Mouse (Mus musculus): ENCODE data around the gene Apba2.

Gene Apba2

DNA sequence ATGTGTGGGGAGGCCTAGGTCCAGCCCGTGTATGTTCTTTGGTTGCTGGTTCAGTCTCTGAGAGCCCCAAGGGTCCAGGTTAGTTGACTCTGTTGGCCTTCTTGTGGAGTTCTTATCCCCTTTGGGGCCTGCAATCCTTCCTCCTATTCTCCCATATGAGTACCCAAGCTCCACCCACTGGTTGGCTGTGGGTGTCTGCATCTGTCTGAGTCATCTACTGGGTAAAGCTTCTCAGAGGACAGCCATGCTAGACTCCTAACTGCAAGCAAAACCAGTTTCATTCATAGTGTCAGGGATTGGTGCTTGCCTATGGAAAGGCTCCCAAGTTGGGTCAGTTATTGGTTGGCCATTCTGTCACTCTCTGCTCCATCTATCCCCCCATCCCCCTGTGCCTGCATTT lies 29.8 kb downstream of the Apba2 start:
- DNase-seq (ENCODE audit: low spot score): no peak

- no peak for DNase-seq (ENCODE audit: low spot score)
Measured at GRCm38 (mm10) chr7:64533374-64533773, 31.9 kb downstream of the Apba2 start.

GRCm38 (mm10) chr7:64535269-64535668 lies 33.8 kb downstream of the Apba2 start:
- no peak for DNase-seq (ENCODE audit: low spot score)

GRCm38 (mm10) chr7:64539450-64540148 lies 38.1 kb downstream of the Apba2 start:
- DNase-seq (ENCODE audit: low spot score): no peak

DNA sequence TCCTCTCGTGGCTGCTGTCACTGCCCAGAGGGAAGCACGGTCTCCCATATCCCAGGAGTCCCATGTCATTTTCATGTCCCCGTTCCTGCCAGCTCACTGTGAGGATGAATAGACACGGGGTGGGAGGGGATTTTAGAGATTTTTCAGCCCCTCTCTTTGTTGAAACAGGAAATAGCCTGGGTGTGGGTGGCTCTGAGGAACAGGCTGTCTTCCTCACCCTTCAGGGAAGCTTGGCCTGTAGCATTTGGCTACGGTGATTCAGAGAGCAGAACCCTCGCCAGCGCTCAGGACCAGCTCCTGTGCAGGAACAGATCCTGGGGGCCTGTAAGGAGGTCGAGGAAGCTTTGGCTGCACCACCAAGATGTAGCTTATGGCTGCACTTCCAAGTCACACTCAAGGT lies 45.3 kb downstream of the Apba2 start:
- no peak for DNase-seq (ENCODE audit: low spot score)

GRCm38 (mm10) chr7:64550856-64551255 lies 49.4 kb downstream of the Apba2 start:
- no peak for DNase-seq (ENCODE audit: low spot score)

GRCm38 (mm10) chr7:64552523-64553190 lies 51.2 kb downstream of the Apba2 start:
- DNase-seq (ENCODE audit: low spot score): no peak

DNA sequence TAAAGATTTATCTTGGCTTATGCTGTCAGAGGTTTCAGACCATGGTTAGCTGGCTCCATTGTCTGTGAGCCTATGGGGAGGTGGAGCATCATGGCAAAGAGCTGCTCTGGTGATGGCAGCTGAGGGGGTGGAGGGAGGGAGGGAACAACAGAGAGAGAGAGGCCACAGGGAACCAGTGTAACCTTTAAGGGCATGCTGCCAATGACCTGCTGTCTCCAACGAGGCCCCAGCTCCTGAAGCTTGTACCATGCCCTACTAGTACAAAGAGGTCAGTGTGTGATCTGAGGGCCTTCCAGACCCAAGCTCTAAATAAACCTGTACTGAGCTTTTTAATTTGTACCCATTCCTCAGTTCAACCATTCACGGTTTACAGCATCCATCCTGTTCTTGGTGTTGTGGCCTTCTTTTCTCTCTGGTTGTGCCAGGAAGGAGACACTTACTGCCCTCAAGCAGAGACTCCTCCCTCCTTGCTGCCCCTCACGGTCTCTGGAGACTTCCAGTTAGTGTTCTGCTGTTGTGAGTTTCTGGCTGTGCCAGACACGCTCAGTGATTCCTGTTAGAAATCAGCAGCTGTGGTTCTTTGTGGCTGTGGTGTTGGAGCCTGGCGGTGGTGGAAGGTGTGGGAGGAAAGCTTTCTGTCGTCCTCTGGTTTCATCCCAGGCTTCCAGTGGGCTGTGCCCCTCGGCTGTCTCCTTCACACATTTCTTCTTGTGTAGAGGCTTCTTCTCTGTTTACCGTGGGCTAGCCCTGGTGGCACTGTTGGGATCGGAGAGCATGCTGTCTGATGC lies 60.4 kb downstream of the Apba2 start:
- no peak for DNase-seq (ENCODE audit: low spot score)

DNA sequence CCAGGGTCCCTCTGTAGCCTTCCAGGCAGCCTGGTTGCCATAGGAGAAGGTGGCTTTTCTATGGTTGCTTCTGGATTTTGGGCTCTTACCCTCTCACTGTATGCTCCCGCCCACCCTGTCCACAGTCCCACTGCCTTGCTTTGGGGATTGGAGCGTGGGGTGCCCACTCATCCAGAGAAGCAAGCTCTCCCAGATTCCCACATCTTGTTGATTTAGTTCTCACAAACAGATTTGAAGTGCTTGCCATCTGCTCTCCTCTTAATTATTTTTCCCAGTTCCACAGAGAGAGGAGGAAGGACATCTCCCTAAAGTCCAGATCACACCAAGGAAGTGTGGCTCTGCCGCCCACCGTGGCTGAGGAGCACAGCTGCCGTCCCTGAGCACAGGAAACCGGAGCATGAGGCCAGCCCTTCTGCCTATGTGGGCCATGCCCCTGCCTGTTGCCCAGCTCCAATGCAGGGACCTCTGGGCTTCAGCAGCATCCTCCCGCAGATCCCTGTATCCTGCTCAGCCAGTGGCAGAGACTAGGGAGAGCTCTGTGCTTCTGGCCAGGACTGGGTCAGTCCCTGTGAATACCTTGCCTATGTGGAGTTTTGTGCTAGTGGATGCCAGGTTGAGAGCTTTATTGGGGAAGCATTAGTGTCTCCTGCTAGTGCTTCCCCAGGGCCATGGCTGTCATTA lies 63.5 kb downstream of the Apba2 start:
- DNase-seq (ENCODE audit: low spot score): no peak

GRCm38 (mm10) chr7:64566371-64567243 lies 65.1 kb downstream of the Apba2 start:
- no peak for DNase-seq (ENCODE audit: low spot score)

- no peak for DNase-seq (ENCODE audit: low spot score)
Measured at GRCm38 (mm10) chr7:64568722-64569121, 67.2 kb downstream of the Apba2 start.

DNA sequence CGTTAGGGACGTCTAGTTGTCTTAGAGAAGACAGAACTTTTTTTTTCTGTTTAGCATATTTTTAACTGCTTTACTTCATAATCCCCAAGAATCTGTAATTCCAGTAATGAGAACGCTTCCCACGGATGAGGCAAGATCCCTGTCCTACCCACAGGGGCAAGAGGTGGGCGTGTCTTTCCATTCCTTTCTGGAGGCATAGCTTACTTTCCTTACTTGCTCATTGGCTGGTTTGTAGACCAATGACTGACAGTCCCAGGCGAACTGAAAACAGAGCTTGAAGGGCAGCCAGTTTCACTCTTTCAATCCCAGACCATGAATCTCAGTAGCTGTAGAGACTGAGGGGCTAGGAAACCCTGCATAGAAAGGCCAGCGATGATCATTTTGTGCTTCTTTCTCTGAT lies 68.2 kb downstream of the Apba2 start:
- no peak for DNase-seq (ENCODE audit: low spot score)

- DNase-seq (ENCODE audit: low spot score): no peak
Measured at GRCm38 (mm10) chr7:64570914-64571313, 69.4 kb downstream of the Apba2 start.

GRCm38 (mm10) chr7:64574144-64574543 lies 72.6 kb downstream of the Apba2 start:
- no peak for DNase-seq (ENCODE audit: low spot score)

GRCm38 (mm10) chr7:64576519-64576951 lies 75.0 kb downstream of the Apba2 start:
- DNase-seq (ENCODE audit: low spot score): no peak

GRCm38 (mm10) chr7:64578176-64578575 lies 76.7 kb downstream of the Apba2 start:
- no peak for DNase-seq (ENCODE audit: low spot score)

- no peak for DNase-seq (ENCODE audit: low spot score)
Measured at GRCm38 (mm10) chr7:64579887-64580286, 78.4 kb downstream of the Apba2 start.

DNA sequence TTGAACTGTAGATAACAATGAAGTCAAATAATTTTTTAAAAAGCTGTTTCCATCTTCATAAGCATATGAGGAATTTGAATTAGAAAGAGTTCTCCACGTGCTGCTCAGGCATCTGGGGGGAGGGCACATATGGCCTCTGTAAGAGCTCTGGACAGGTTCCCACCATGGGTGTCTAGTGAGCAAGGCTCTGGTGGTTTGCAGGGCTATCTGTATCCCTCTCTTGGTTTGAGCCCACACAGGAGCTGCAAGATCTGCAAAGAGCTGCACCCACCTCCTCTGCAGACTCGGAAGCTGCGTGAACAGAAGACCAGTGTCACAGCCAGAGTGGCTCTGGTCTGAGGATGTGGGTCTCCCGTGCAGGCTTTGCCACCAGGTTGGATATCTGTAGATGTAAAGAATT lies 78.8 kb downstream of the Apba2 start:
- no peak for DNase-seq (ENCODE audit: low spot score)

DNA sequence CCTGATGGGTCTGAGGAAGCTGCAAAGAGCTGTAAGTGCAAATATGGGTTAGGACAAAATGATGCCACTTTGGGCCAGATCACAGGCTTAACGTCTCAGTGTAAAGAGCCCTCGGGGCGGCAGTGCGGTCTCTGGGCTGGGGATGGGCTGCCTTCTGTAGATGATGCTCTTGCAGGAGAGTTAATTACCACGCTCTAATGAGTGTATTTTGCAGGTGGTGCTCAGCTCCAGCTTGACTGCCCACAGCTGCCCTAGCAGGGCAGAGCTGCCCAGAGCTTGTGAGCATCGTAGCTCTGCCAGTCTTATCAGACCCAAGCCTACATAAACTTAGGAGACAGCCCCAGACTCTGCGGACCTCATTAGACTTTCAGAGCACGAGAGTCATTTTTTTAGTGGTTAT lies 80.9 kb downstream of the Apba2 start:
- no peak for DNase-seq (ENCODE audit: low spot score)

GRCm38 (mm10) chr7:64583670-64584121 lies 82.2 kb downstream of the Apba2 start:
- no peak for DNase-seq (ENCODE audit: low spot score)

DNA sequence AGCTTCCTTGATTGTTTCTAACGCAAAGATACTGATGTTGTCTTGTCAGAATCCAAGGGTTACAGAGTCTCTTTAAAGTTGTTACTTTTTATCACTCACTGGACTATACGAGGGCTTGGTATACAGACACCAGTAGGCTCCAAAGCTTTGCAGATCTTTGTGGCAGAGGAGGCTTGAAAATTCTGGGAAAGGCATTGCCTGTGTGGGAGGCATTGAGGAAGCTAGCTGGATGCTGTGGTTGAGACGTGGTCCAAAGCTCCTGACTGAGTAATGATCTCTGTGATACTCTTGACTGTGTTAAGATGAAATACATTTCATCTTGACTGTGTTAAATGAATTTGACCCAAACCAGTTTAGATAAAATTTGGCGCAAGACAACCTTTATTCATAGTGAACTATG lies 84.6 kb downstream of the Apba2 start:
- no peak for DNase-seq (ENCODE audit: low spot score)

All from testis, postnatal 10 days (tissue).